Mouse (Mus musculus) c-Kit-positive CD71-positive TER-119-negative erythroid progenitor cells, embryonic 14.5 days (primary cell): ENCODE data around the gene Zscan29.
"Not testable (repeated sequence)": the region's sequence is repeated elsewhere in the genome, so short reads cannot be mapped to it uniquely, and the experiment has no call there.

Experiments used
- DNase-seq: peaks from one replicate; pipeline ENCODE4 v3.0.0-alpha.2; 2013; ENCODE audit warnings: low read depth

Gene Zscan29

DNA sequence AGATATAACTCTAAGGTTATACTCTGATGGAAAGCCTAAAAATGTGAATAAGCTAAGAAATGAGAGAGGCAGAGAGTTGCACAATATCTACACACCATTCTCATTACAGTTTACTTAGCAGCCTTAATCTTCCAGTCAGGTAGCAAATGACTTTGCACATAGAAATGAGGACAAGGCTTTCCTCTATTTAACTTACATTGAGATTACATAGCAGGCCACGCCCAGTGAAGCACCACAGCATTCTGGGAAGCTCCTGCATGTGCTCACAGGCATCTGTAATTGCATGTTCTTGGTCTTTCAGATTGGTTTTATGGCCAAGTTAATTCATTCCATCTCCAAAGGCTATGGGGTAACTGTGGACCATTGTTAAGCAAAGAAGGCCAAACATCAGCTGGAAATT, 38.1 kb downstream of the Zscan29 start:
- no peak for DNase-seq

DNA sequence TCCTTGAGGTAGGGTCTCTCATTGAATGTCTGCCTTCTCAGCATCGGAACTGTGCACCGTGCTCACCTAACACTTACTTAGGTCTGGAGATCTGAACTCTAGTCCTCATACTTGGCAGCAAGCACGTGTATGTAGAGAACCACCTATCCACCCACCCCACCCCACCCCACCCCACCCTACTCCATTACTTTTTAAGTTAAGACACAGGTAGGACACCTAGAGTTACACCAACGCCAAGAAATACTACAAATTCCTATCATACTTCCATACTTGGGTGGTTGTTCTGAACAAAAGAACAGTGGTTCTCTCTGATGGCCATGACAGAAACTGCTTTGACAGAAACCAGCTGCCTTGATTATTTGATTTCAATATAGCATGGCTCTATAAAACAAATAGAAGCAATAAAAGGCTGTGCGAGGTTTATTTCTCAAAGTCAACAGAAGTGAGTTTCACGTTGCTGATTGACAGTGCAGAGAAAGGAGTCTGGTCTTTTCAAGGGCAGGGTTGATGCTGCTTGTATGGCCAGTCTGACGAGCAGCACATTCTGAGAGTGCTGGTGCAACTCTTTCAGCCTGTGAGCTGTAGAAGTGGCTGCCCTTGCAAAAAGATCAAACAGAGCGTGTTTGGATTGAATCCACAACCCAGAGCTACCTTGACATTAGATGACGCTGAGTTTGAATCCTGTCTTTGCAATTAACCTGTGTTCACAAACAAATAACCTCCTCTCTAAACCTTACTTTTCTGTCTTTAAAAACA, 41.9 kb downstream of the Zscan29 start:
- DNase-seq: no peak

DNA sequence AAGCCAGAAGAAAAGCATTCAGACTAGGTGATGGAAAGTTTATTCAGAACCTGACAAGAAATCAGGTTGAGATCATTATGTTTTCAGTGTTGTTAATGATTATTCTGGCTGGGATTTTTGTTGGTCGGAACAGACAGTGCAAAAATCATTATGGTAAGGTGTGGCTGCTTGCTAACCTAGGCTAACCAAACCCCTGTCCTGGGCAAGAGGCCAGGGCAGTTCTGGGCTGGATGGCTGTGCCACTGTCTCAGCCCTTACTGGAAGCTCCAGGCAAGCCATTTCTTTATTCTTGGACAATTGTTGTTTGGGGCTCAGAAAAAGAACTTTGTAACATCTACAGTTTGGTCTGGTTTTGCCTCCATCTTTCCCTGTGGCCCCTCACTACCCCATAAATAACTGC, 43.4 kb downstream of the Zscan29 start:
- DNase-seq: no peak

DNA sequence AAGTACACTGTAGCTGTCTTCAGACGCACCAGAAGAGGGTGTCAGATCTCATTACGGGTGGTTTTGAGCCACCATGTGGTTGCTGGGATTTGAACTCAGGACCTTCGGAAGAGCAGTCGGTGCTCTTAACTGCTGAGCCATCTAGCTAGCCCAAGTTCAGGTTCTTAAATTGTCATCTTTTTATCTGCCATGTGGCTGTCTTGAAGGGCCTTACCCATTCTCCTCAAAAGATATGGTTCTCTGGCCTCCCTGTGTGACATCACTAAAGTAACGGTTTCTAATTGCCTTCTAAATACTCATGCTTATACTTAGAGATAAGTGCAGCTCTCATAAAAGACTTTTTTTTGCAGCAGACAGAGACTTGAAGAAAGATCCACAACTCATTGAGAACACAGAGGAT, 44.6 kb downstream of the Zscan29 start:
- not testable (repeated sequence) for DNase-seq

DNA sequence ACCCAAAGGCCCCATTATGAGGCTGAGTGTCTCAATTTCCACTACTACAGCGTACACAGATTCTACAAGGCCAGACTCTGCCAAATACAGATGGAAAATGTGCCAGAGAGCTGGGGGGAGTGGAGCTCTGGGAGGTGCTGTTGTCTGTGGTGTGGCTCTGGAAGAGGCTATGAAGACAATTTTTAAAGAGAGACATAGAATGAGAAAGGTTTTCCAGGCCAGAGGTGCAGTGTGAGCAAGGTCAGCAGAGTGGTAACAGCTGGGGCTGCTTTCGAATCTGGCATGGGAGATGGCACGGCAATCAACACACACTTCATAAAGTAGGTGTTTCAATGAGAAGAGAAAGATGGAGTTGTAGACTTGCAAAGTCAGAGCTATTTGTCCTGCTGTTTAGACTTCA, 51.7 kb downstream of the Zscan29 start:
- no peak for DNase-seq

DNA sequence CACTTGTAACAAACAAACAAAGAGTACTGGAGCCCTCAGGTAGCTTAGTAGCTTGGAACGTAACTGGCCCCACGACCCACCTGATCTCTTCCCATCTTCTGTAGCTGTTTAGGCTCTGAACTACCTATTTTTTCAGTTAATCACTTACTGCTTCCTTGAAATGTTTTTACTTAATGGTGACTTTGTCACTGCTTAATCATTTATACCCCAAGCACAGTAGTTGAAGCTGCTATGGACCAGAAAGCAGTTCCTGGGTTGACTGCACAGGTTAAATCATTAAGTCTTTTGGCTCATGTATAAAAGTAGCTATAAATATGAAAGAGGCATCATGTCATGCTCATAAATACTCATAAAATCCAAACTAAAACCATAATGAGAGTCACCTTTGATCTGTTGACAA, 55.5 kb downstream of the Zscan29 start:
- DNase-seq: no peak

DNA sequence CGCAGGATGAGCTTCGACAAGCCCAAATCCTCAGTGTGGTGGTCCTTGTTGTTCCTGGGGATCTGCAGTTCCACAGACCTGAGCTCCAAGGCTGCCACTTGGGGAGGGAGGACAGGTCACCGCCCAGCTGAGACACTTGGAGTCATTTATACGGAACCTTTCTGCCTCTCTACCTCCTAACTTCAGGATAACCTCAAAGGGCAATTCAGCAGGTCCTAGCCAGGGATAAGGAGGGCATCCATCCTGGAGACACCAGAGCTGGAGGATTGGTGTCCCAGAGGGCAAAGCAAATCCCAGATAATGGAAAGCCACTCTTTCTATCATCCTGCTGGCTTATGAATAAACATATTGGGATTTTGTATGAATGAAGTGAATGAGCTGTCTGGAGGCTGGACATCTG, 61.2 kb downstream of the Zscan29 start, which contains the start of gene Tgm7:
Gene Tgm7 (minus strand): TSS at position 101 of the 400 bp plus-strand sequence.
- no peak for DNase-seq
